Mouse (Mus musculus): ENCODE data around the gene Olfr553.
"Not testable (repeated sequence)": the region's sequence is repeated elsewhere in the genome, so short reads cannot be mapped to it uniquely, and the experiment has no call there.

Olfr553 gene

GRCm38 (mm10) chr7:102618118-102618517 lies at the start of gene Olfr553:
Gene Olfr553, minus strand, starts transcription at chr7:102618218.
- DNase-seq: no peak

- DNase-seq: no peak
Observed at GRCm38 (mm10) chr7:102665378-102665777, 47.4 kb upstream of the Olfr553 start.

- no peak for DNase-seq
Observed at GRCm38 (mm10) chr7:102664599-102664998, 46.6 kb upstream of the Olfr553 start, which contains the start of gene Olfr556. Gene Olfr556, plus strand, starts transcription at chr7:102664899.

GRCm38 (mm10) chr7:102658523-102658922 lies 40.5 kb upstream of the Olfr553 start, which contains the start of gene Olfr555:
Gene Olfr555, plus strand, starts transcription at chr7:102658823.
- DNase-seq: no peak

GRCm38 (mm10) chr7:102644945-102645344 lies 26.9 kb upstream of the Olfr553 start:
- not testable (repeated sequence) for DNase-seq

- DNase-seq: no peak
Observed at GRCm38 (mm10) chr7:102638132-102638531, 20.1 kb upstream of the Olfr553 start, which contains the start of gene Olfr554. Gene Olfr554, plus strand, starts transcription at chr7:102638432.

GRCm38 (mm10) chr7:102636665-102637064 lies 18.6 kb upstream of the Olfr553 start:
- peak; percentile 15 for DNase-seq

- not testable (repeated sequence) for DNase-seq
Observed at GRCm38 (mm10) chr7:102620368-102620767, 2.4 kb upstream of the Olfr553 start.

GRCm38 (mm10) chr7:102619608-102620007 lies 1.6 kb upstream of the Olfr553 start:
- DNase-seq: no peak

GRCm38 (mm10) chr7:102597378-102598031 lies 20.5 kb downstream of the Olfr553 start, which contains the start of gene Olfr552:
Gene Olfr552, plus strand, starts transcription at chr7:102597770.
- DNase-seq: no peak

- DNase-seq: no peak
Observed at GRCm38 (mm10) chr7:102591786-102592185, 26.2 kb downstream of the Olfr553 start, which contains the start of gene Olfr551. Gene Olfr551, minus strand, starts transcription at chr7:102591886.

- DNase-seq: no peak
Observed at GRCm38 (mm10) chr7:102575998-102576397, 42.0 kb downstream of the Olfr553 start.

GRCm38 (mm10) chr7:102573174-102573830 lies 44.7 kb downstream of the Olfr553 start:
- no peak for DNase-seq

GRCm38 (mm10) chr7:102571142-102571541 lies 46.9 kb downstream of the Olfr553 start, which contains the start of gene Olfr550:
Gene Olfr550, plus strand, starts transcription at chr7:102571442.
- no peak for DNase-seq

GRCm38 (mm10) chr7:102566219-102566618 lies 51.8 kb downstream of the Olfr553 start:
- DNase-seq: no peak

GRCm38 (mm10) chr7:102564999-102565997 lies 52.7 kb downstream of the Olfr553 start, which contains the start of gene Trim21:
Gene Trim21, minus strand, starts transcription at chr7:102565486.
- peak; percentile 91 for DNase-seq
